ENCODE assay signal across 8 mouse cellular contexts in the genomic region with DNA sequence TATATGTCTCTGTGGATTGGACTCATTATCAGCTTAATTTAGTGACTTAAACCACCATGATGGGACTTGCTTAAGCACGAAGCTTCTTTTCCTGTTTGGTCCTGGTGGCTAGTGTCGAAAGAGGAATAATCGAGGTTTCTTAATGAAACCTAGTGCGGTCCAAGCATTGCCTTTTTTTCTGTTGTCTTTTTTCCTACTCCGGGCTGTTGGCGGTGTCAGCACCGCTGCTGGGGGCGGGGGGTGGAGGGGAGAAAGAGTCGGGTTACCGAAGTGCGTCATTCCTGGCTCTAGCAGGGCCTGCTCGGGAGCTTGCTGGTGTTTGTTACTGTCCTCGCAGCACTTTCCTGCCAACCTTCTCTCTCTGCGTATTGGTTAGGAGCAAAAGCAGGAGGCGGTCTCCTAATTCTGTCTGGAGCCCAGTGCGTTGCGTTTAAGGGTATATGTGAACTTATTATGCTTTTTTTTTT. TPM values are rescaled to one million over a fixed set of nuclear protein-coding genes. Genes with fewer than 3 reads are reported as not detected.
DNase-seq lines count a peak whose midpoint lies in the region.

No protein-coding gene starts in this region.

- no peaks in the 10 kb centered on the region for H3K4me1 ChIP-seq in hindbrain, embryonic 10.5 days (replicated peaks)

- no peaks in the 10 kb centered on the region for H3K36me3 ChIP-seq in hindbrain, embryonic 10.5 days

- peak; percentile 77 for DNase-seq in MN1 (ENCODE audit: low spot score)
- DNase-seq in cerebellum, adult 9-11 months, result peak; percentile 87
- DNase-seq in frontal cortex, adult 2 months (ENCODE audit: extremely low spot score in 1 of 2, low spot score in 1 of 2), result peak; percentile 63 to 72
- peak; percentile 82 for DNase-seq in hindbrain, embryonic 10.5 days (ENCODE audit: low spot score)
- peak; percentile 30 to 39 for DNase-seq in layer of hippocampus, postnatal 25 days (ENCODE audit: extremely low spot score in 1 of 2, low spot score in 1 of 2)
- peak; percentile 82 for DNase-seq in lung, postnatal 14 days
- peak; percentile 72 for DNase-seq in retina, embryonic 14.5 days (ENCODE audit: low spot score)
- peak; percentile 54 to 71 for DNase-seq in thymus, postnatal 36 days

- WGBS in hindbrain, embryonic 10.5 days, result 11% methylated on average over 17 of the region's 17 CpGs

- H3K9me3 ChIP-seq in hindbrain, embryonic 10.5 days, result peaks cover 9% of the 10 kb centered on the region; the same call in 1 of the 2 replicates

- no peaks in the 10 kb centered on the region for H3K27me3 ChIP-seq in hindbrain, embryonic 10.5 days (ENCODE audit: insufficient read depth, poor library complexity, severe bottlenecking)

- peak overlapping the region; percentile 98 for H3K27ac ChIP-seq in hindbrain, embryonic 10.5 days

- peak overlapping the region; percentile 66 for H3K4me3 ChIP-seq in hindbrain, embryonic 10.5 days

RNA-seq across cellular contexts. Expression of a gene that starts 2.8 kb away (rescaled TPM):
- polyA plus RNA-seq in frontal cortex, adult 2 months (2012; rRNA removed), result 22.1 and 26.8 TPM in 2 replicates
- 32.7 and 40.1 TPM in 2 replicates for polyA plus RNA-seq in hindbrain, embryonic 10.5 days (2016; fragmentation: Nextera tagmentation; extraction: Ambion mirVana)
- 10 to 100 TPM; 50.9 to 55.5 TPM for total RNA-seq in layer of hippocampus, postnatal 25 days (2021)

Comparison
In these comparisons a context has a peak if more than half of its experiments do, and no peak if none do; other contexts are left out.
1. Peak in every context shown above with its lines: DNase-seq, H3K4me3 ChIP-seq and H3K27ac ChIP-seq.
2. DNase-seq: peak in every context shown above with its lines; median percentile 87 in cerebellum, adult 9-11 months; 82 in hindbrain, embryonic 10.5 days; 82 in lung, postnatal 14 days; 77 in MN1; 72 in retina, embryonic 14.5 days; 68 in frontal cortex, adult 2 months; 62 in thymus, postnatal 36 days; 34 in layer of hippocampus, postnatal 25 days.